Comparison of ENCODE assay signal across 8 mouse cellular contexts in the genomic region with DNA sequence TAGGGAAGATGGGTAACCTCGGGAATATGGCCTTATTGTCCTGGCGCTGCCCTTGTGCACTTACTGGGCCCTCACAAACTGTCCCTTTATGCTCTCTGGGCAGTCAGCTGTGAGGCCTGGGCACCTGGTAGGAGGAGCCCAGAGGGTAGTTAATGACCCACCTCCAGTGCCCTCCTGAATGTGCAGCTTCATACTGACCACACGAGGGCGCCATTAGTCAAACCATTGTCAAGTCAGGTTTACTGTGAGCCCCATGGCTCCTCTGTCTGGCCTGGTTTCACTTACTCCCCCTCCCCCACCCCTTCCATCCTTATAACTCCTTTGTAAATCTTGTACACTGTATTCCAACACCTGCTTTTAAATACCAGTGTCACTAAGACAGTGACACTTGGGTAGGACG. TPM values are rescaled to one million over a fixed set of nuclear protein-coding genes. Genes with fewer than 3 reads are reported as not detected.
DNase-seq lines count a peak whose midpoint lies in the region; ATAC-seq and TF ChIP-seq lines count a peak whose summit lies in the region.

No protein-coding gene starts in this region.

- TF ChIP-seq CTCF in intestine, postnatal 0 days (IDR thresholded peaks at IDR 0.05; ENCODE audit: low read depth): peak; percentile 87
- TF ChIP-seq CTCF in lung, adult 2 months (IDR thresholded peaks at IDR 0.05; ENCODE audit: insufficient read depth, low read length): peak; percentile 75

- no peaks in the 10 kb centered on the region for H3K9me3 ChIP-seq in intestine, postnatal 0 days (ENCODE audit: control insufficient read depth)

- no peak overlapping the region for H3K4me2 ChIP-seq in intestine, postnatal 0 days (replicated peaks; ENCODE audit: low read depth)

- DNase-seq in CD4-positive helper T cell, adult 2 months (ENCODE audit: low read depth, low spot score): peak; percentile 59
- peak; percentile 63 for DNase-seq in Muller cell, postnatal 12 days (ENCODE audit: inconsistent ontology term)
- peak; percentile 84 for DNase-seq in cerebellum, adult 9-10 months
- peak; percentile 90 for DNase-seq in forelimb bud, embryonic 11.5 days (ENCODE audit: low read depth, low spot score)
- DNase-seq in lung, adult 2 months: peak; percentile 39
- DNase-seq in retina, adult 2 months (ENCODE audit: low read depth, low spot score): peak; percentile 52
- no peak for DNase-seq in urinary bladder, postnatal 4 days (ENCODE audit: low spot score in 2 of 2)

- H3K9ac ChIP-seq in intestine, postnatal 0 days (ENCODE audit: low read depth, low read length): no peak overlapping the region

- no peak overlapping the region for H3K27ac ChIP-seq in intestine, postnatal 0 days (ENCODE audit: low read depth, low read length)

- no peak overlapping the region for H3K4me3 ChIP-seq in intestine, postnatal 0 days (ENCODE audit: low read depth, low read length)
- H3K4me3 ChIP-seq in lung, adult 2 months (replicated peaks; ENCODE audit: extremely low read depth, low read depth, low read length): no peak overlapping the region

- 31% methylated on average over 5 of the region's 5 CpGs for WGBS in intestine, postnatal 0 days
- 27% methylated on average over 5 of the region's 5 CpGs for WGBS in lung, adult 2 months

- ATAC-seq in intestine, postnatal 0 days: peak; percentile 68

- no peaks in the 10 kb centered on the region for H3K36me3 ChIP-seq in intestine, postnatal 0 days (ENCODE audit: control insufficient read depth, insufficient read depth)

- H3K4me1 ChIP-seq in intestine, postnatal 0 days (replicated peaks; ENCODE audit: control insufficient read depth, insufficient read depth, low read length): no peaks in the 10 kb centered on the region
- H3K4me1 ChIP-seq in lung, adult 2 months (ENCODE audit: control insufficient read depth, insufficient read depth, low read length): no peaks in the 10 kb centered on the region

- H3K27me3 ChIP-seq in intestine, postnatal 0 days (replicated peaks; ENCODE audit: control insufficient read depth, insufficient read depth, low read length): no peaks in the 10 kb centered on the region

- TF ChIP-seq POLR2A in lung, adult 2 months (IDR thresholded peaks at IDR 0.05; ENCODE audit: borderline replicate concordance, extremely low read depth, low read depth, low read length): no peak

RNA-seq across cellular contexts. Expression of a gene that starts 47.1 kb away (rescaled TPM):
- polyA plus RNA-seq in intestine, postnatal 0 days (2015; fragmentation: Nextera tagmentation; extraction: Ambion mirVana): 0.08 TPM in 2 replicates
- polyA plus RNA-seq in lung, adult 2 months (2012; rRNA removed): 8.5 and 27.2 TPM in 2 replicates

RNA-seq across cellular contexts. Expression of a gene that starts 58.4 kb away (rescaled TPM):
- polyA plus RNA-seq in intestine, postnatal 0 days (2015; fragmentation: Nextera tagmentation; extraction: Ambion mirVana): 111 and 116 TPM in 2 replicates
- 6.0 and 18.5 TPM in 2 replicates for polyA plus RNA-seq in lung, adult 2 months (2012; rRNA removed)

Comparison
In these comparisons a context has a peak if more than half of its experiments do, and no peak if none do; other contexts are left out.
1. DNase-seq: peak in CD4-positive helper T cell, adult 2 months (single experiment), Muller cell, postnatal 12 days (single experiment), cerebellum, adult 9-10 months (single experiment), forelimb bud, embryonic 11.5 days (single experiment), lung, adult 2 months (single experiment) and retina, adult 2 months (single experiment); none in urinary bladder, postnatal 4 days (0 of 2).